Mouse (Mus musculus) forebrain, postnatal 0 days (tissue): ENCODE results near the gene Ogdh. TPM values are rescaled to one million over a fixed set of nuclear protein-coding genes. Genes with fewer than 3 reads are reported as not detected.
"Not testable (repeated sequence)": the region's sequence is repeated elsewhere in the genome, so short reads cannot be mapped to it uniquely, and the experiment has no call there.

Experiments
- ATAC-seq: fragments of 200-750 bp; cut with Nextera tagmentation; 2 replicates; pipeline ENCODE4 v1.8.0; 2017; ENCODE audit warnings: mild to moderate bottlenecking, moderate library complexity
- DNase-seq: peaks from one replicate; pipeline ENCODE4 v3.0.0-alpha.2; 2015
- H3K27ac ChIP-seq: fragments of 300-500 bp; sonication (generic); 2 replicates; pipeline ENCODE4 v1.5.1; 2014; ENCODE audit warnings: low read depth, mild to moderate bottlenecking, antibody characterized with exemption, low read length, moderate library complexity, mixed read lengths
- H3K27me3 ChIP-seq: fragments of 300-500 bp; sonication (generic); 2 replicates; pipeline ENCODE4 v1.6.1; 2014; ENCODE audit warnings: mild to moderate bottlenecking, low read length, mixed read lengths; ENCODE audit not compliant: insufficient read depth
- H3K36me3 ChIP-seq: fragments of 300-500 bp; sonication (generic); 2 replicates; pipeline ENCODE4 v1.6.1; 2014; ENCODE audit warnings: mild to moderate bottlenecking, moderate library complexity; ENCODE audit not compliant: insufficient read depth
- H3K4me1 ChIP-seq: fragments of 300-500 bp; sonication (generic); 2 replicates; pipeline ENCODE4 v1.6.1; 2014; ENCODE audit warnings: antibody characterized with exemption; ENCODE audit not compliant: insufficient read depth
- H3K4me2 ChIP-seq: fragments of 300-500 bp; sonication (generic); 2 replicates; pipeline ENCODE4 v1.6.1; 2014; ENCODE audit warnings: low read depth, mild to moderate bottlenecking, moderate library complexity
- H3K4me3 ChIP-seq: fragments of 300-500 bp; sonication (generic); 2 replicates; pipeline ENCODE4 v1.5.1; 2014; ENCODE audit warnings: low read depth, low read length, mixed read lengths
- H3K9ac ChIP-seq: fragments of 300-500 bp; sonication (generic); 2 replicates; pipeline ENCODE4 v1.6.1; 2014; ENCODE audit warnings: mild to moderate bottlenecking
- H3K9me3 ChIP-seq: fragments of 300-500 bp; sonication (generic); 2 replicates; pipeline ENCODE4 v1.6.1; 2016; ENCODE audit warnings: low read length
- CTCF ChIP-seq: sonication (generic); IDR thresholded peaks from 2 replicates; pipeline ENCODE4 v1.5.1; 2016; ENCODE audit warnings: antibody characterized with exemption, control low read depth, low read depth
- WGBS: fragments of 180-500 bp; shearing (Covaris S2); extraction: QIAGEN DNeasy Blood & Tissue Kit; methylation state at CpG from one replicate; pipeline ENCODE4 v1.1.7; 2014; 5-methylcytosine and 5-hydroxymethylcytosine counted together
- polyA plus RNA-seq: library from polyadenylated mRNA; unstranded; fragments of >200 nt; fragmentation: Nextera tagmentation; extraction: Ambion mirVana; gene quantifications from 2 replicates; pipeline ENCODE4 v1.2.1, GENCODE M21; 2015
- total RNA-seq: library from RNA; depleted of rRNA; stranded (reverse); fragments of >200 nt; gene quantifications from 2 replicates; pipeline ENCODE4 v1.2.3, GENCODE M21; 2014

Gene Ogdh
- total and polyA plus RNA-seq, 2 experiments from 2014 or later: 97.4 to 124 TPM

- TF ChIP-seq CTCF: no peak
- Histone ChIP-seq H3K27ac (no peak overlapping the region), H3K36me3 (no peaks in the 10 kb centered on the region), H3K27me3 (no peaks in the 10 kb centered on the region), H3K4me3 (no peak overlapping the region), H3K9me3 (no peaks in the 10 kb centered on the region), H3K9ac (no peak overlapping the region), H3K4me2 (no peak overlapping the region), H3K4me1 (no peaks in the 10 kb centered on the region)
- ATAC-seq (no peak), DNase-seq (no peak)
- WGBS: 81% methylated on average over 9 of the region's 9 CpGs
Measured at GRCm38 (mm10) chr11:6364581-6365275, 73.3 kb downstream of the Ogdh start.

GRCm38 (mm10) chr11:6365885-6366284 lies 74.5 kb downstream of the Ogdh start:
- H3K36me3 ChIP-seq: no peaks in the 10 kb centered on the region
- no peaks in the 10 kb centered on the region for H3K4me1 ChIP-seq
- H3K27ac ChIP-seq: no peak overlapping the region
- ATAC-seq: peak; percentile 67
- no peak overlapping the region for H3K4me2 ChIP-seq
- no peak overlapping the region for H3K4me3 ChIP-seq
- H3K9ac ChIP-seq: no peak overlapping the region
- H3K9me3 ChIP-seq: no peaks in the 10 kb centered on the region
- WGBS: 21% methylated on average over 11 of the region's 11 CpGs
- DNase-seq: peak; percentile 67
- no peaks in the 10 kb centered on the region for H3K27me3 ChIP-seq
- TF ChIP-seq CTCF: peak; percentile 75

- 80% methylated on average over 6 of the region's 6 CpGs for WGBS
- no peak overlapping the region for H3K4me2 ChIP-seq
- H3K27ac ChIP-seq: no peak overlapping the region
- H3K9me3 ChIP-seq: no peaks in the 10 kb centered on the region
- DNase-seq (no peak), ATAC-seq (no peak)
- H3K4me3 ChIP-seq: no peak overlapping the region
- no peak overlapping the region for H3K9ac ChIP-seq
- no peaks in the 10 kb centered on the region for H3K36me3 ChIP-seq
- H3K4me1 ChIP-seq: no peaks in the 10 kb centered on the region
- no peak for TF ChIP-seq CTCF
- no peaks in the 10 kb centered on the region for H3K27me3 ChIP-seq
Measured at GRCm38 (mm10) chr11:6366434-6366833, 75.0 kb downstream of the Ogdh start.

GRCm38 (mm10) chr11:6367156-6367555 lies 75.7 kb downstream of the Ogdh start:
- TF ChIP-seq CTCF: no peak
- Histone ChIP-seq H3K27me3 (no peaks in the 10 kb centered on the region), H3K4me3 (no peak overlapping the region), H3K4me1 (no peaks in the 10 kb centered on the region), H3K36me3 (no peaks in the 10 kb centered on the region), H3K9me3 (no peaks in the 10 kb centered on the region), H3K9ac (no peak overlapping the region), H3K27ac (no peak overlapping the region), H3K4me2 (no peak overlapping the region)
- DNase-seq (no peak), ATAC-seq (no peak)
- WGBS: 87% methylated on average over 4 of the region's 4 CpGs

GRCm38 (mm10) chr11:6367986-6368385 lies 76.6 kb downstream of the Ogdh start:
- 84% methylated on average over 5 of the region's 5 CpGs for WGBS

GRCm38 (mm10) chr11:6371376-6372155 lies 80.1 kb downstream of the Ogdh start:
- Histone ChIP-seq H3K4me2 (no peak overlapping the region), H3K36me3 (no peaks in the 10 kb centered on the region), H3K27me3 (no peaks in the 10 kb centered on the region), H3K27ac (no peak overlapping the region), H3K4me3 (no peak overlapping the region), H3K4me1 (no peaks in the 10 kb centered on the region), H3K9me3 (no peaks in the 10 kb centered on the region), H3K9ac (no peak overlapping the region)
- ATAC-seq (no peak), DNase-seq (no peak)
- no peak for TF ChIP-seq CTCF
- WGBS: 86% methylated on average over 11 of the region's 11 CpGs

More at GRCm38 (mm10) chr11:6367986-6368385, 76.6 kb downstream of the Ogdh start:
- H3K9ac ChIP-seq, DNase-seq, H3K27ac ChIP-seq, H3K4me1 ChIP-seq, H3K9me3 ChIP-seq, H3K27me3 ChIP-seq, ATAC-seq, H3K36me3 ChIP-seq, H3K4me3 ChIP-seq, H3K4me2 ChIP-seq: not testable (repeated sequence)

- Histone ChIP-seq H3K9me3 (no peaks in the 10 kb centered on the region), H3K27me3 (no peaks in the 10 kb centered on the region), H3K4me3 (no peak overlapping the region), H3K9ac (no peak overlapping the region), H3K4me2 (no peak overlapping the region), H3K36me3 (no peaks in the 10 kb centered on the region), H3K27ac (no peak overlapping the region), H3K4me1 (no peaks in the 10 kb centered on the region)
- WGBS: 75% methylated on average over 9 of the region's 9 CpGs
- DNase-seq: no peak
- no peak for ATAC-seq
- no peak for TF ChIP-seq CTCF
Measured at GRCm38 (mm10) chr11:6372784-6373183, 81.4 kb downstream of the Ogdh start.
